Mouse (Mus musculus): ENCODE results near the gene Olfr1404.
"Not testable (repeated sequence)": the region's sequence is repeated elsewhere in the genome, so short reads cannot be mapped to it uniquely, and the experiment has no call there.

Gene Olfr1404

GRCm38 (mm10) chr1:173212092-173212491, at the start of gene Olfr1404:
TSS of gene Olfr1404 (plus strand) at chr1:173212392.
- DNase-seq = no peak

- no peak for DNase-seq
These were observed 37.9 kb upstream of the Olfr1404 start for GRCm38 (mm10) chr1:173174154-173174842.

- DNase-seq = no peak
These were observed 21.7 kb upstream of the Olfr1404 start, which contains the start of gene Olfr1406 for GRCm38 (mm10) chr1:173190540-173190939. TSS of gene Olfr1406 (minus strand) at chr1:173190640.

- DNase-seq = no peak
These were observed 20.1 kb upstream of the Olfr1404 start for GRCm38 (mm10) chr1:173192059-173192458.

- DNase-seq = no peak
These were observed 15.8 kb upstream of the Olfr1404 start for GRCm38 (mm10) chr1:173196359-173196758.

GRCm38 (mm10) chr1:173197508-173197907, 14.7 kb upstream of the Olfr1404 start, which contains the start of gene Olfr218:
TSS of gene Olfr218 (plus strand) at chr1:173197808.
- DNase-seq = no peak

- DNase-seq = no peak
These were observed 4.3 kb downstream of the Olfr1404 start for GRCm38 (mm10) chr1:173216481-173216880.

GRCm38 (mm10) chr1:173227081-173227480, 14.9 kb downstream of the Olfr1404 start, which contains the start of gene Fcer1a:
TSS of gene Fcer1a (minus strand) at chr1:173227214.
- no peak for DNase-seq

GRCm38 (mm10) chr1:173237004-173237403, 24.8 kb downstream of the Olfr1404 start:
- DNase-seq = not testable (repeated sequence)

GRCm38 (mm10) chr1:173249888-173250287, 37.7 kb downstream of the Olfr1404 start:
- no peak for DNase-seq

GRCm38 (mm10) chr1:173265701-173266100, 53.5 kb downstream of the Olfr1404 start, which contains the start of gene Olfr418:
TSS of gene Olfr418 (plus strand) at chr1:173266001.
- no peak for DNase-seq

Data from thymus, postnatal 25 days (tissue).